Mouse (Mus musculus): ENCODE measurements around the gene Exoc2. TPM values are rescaled to one million over a fixed set of nuclear protein-coding genes. Genes with fewer than 3 reads are reported as not detected.

Exoc2 gene
- polyA plus RNA-seq, 1 experiment = 12.6 TPM

DNA sequence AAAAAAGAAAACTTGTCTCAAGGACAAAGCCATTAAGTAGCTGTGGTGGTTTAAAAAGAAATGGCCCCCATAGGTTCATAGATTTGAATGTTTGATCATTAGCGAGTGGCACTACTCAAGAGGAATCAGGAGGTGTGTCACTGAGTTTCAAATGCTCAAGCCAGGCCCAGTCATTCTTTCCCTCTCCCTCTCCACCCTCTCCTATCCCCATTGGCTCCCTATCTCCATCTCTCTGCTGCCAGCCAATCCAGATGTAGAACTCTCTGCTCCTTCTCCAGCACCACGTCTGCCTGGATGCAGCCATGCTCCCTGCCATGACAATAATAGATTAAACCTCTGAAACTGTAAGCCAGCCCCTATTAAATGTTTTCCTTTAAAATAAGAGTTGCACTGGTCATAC, 12.0 kb downstream of the Exoc2 start:
- Histone ChIP-seq H3K36me3 (ENCODE audit: control insufficient read depth, insufficient read depth) (peaks cover 17% of the 10 kb centered on the region), H3K4me3 (no peak overlapping the region), H3ac (ENCODE audit: control insufficient read depth, insufficient read length) (no peak overlapping the region), H3K27me3 (ENCODE audit: control insufficient read depth, insufficient read depth, insufficient read length) (no peaks in the 10 kb centered on the region), H3K4me2 (ENCODE audit: low read depth) (no peak overlapping the region), H3K79me2 (ENCODE audit: control insufficient read depth, insufficient read depth) (peaks cover 30% of the 10 kb centered on the region)
- no peak for TF ChIP-seq TCF12 (IDR thresholded peaks at IDR 0.05; ENCODE audit: insufficient read depth, poor library complexity, severe bottlenecking)
- TF ChIP-seq POLR2A (IDR thresholded peaks at IDR 0.05; ENCODE audit: insufficient read length, low read depth) = no peak
- no peak for TF ChIP-seq POLR2AphosphoS2 (IDR thresholded peaks at IDR 0.05; ENCODE audit: insufficient read length, low read depth)
- no peak for TF ChIP-seq MAX (IDR thresholded peaks at IDR 0.05; ENCODE audit: low read depth)
- no peak for TF ChIP-seq REST (IDR thresholded peaks at IDR 0.05; ENCODE audit: insufficient read depth, insufficient read length)
- TF ChIP-seq MYOD1 (IDR thresholded peaks at IDR 0.05; ENCODE audit: control insufficient read depth in 1 of 3, insufficient read length in 2 of 3, low read depth in 2 of 3) = no peak
- no peak for TF ChIP-seq E2F4 (IDR thresholded peaks at IDR 0.05; ENCODE audit: insufficient read depth)
- TF ChIP-seq MYOG (IDR thresholded peaks at IDR 0.05; ENCODE audit: control insufficient read depth in 1 of 3, insufficient read depth in 1 of 3, insufficient read length in 2 of 3, low read depth in 2 of 3) = no peak
- no peak for TF ChIP-seq SRF (IDR thresholded peaks at IDR 0.05; ENCODE audit: control insufficient read depth, insufficient read length, low read depth)

DNA sequence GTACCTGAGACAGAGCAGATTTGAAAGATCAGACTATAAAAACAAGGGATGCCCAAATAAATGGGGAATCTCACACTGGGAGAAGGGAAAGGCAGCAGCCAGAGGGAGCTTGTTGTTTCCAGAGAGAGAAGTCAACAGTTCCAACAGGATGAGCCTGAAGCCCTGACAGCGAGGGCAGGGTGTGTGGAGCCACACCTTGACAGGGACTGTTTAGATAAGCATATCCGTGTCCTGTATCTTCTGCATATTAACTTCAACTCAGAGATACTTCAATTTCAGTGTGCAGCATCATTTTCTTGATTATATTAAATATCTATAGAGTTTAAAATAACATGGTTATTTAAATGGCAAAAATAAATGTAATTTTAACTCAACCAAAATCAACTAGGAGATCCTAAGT, 13.2 kb downstream of the Exoc2 start:
- H3K4me3 ChIP-seq = no peak overlapping the region
- H3K27me3 ChIP-seq (ENCODE audit: control insufficient read depth, insufficient read depth, insufficient read length) = no peaks in the 10 kb centered on the region
- H3K79me2 ChIP-seq (ENCODE audit: control insufficient read depth, insufficient read depth) = peaks cover 19% of the 10 kb centered on the region
- H3K36me3 ChIP-seq (ENCODE audit: control insufficient read depth, insufficient read depth) = peaks cover 19% of the 10 kb centered on the region
- no peak for TF ChIP-seq TCF3 (IDR thresholded peaks at IDR 0.05; ENCODE audit: insufficient read length, low read depth)
- no peak for TF ChIP-seq MYOD1 (IDR thresholded peaks at IDR 0.05; ENCODE audit: control insufficient read depth in 1 of 3, insufficient read length in 2 of 3, low read depth in 2 of 3)
- no peak for TF ChIP-seq POLR2AphosphoS2 (IDR thresholded peaks at IDR 0.05; ENCODE audit: insufficient read length, low read depth)
- TF ChIP-seq MAX (IDR thresholded peaks at IDR 0.05; ENCODE audit: low read depth) = no peak
- TF ChIP-seq USF1 (IDR thresholded peaks at IDR 0.05; ENCODE audit: low read depth) = no peak
- no peak for TF ChIP-seq REST (IDR thresholded peaks at IDR 0.05; ENCODE audit: insufficient read depth, insufficient read length)
- TF ChIP-seq MYOG (IDR thresholded peaks at IDR 0.05; ENCODE audit: control insufficient read depth in 1 of 3, insufficient read depth in 1 of 3, insufficient read length in 2 of 3, low read depth in 2 of 3) = no peak
- TF ChIP-seq CEBPB (IDR thresholded peaks at IDR 0.05; ENCODE audit: insufficient read depth, poor library complexity, severe bottlenecking) = no peak
- no peak for TF ChIP-seq E2F4 (IDR thresholded peaks at IDR 0.05; ENCODE audit: insufficient read depth)
- TF ChIP-seq POLR2A (IDR thresholded peaks at IDR 0.05; ENCODE audit: insufficient read length, low read depth) = no peak
- no peak for TF ChIP-seq TCF12 (IDR thresholded peaks at IDR 0.05; ENCODE audit: insufficient read depth, poor library complexity, severe bottlenecking)
- TF ChIP-seq SRF (IDR thresholded peaks at IDR 0.05; ENCODE audit: control insufficient read depth, insufficient read length, low read depth) = no peak
- no peak overlapping the region for H3ac ChIP-seq (ENCODE audit: control insufficient read depth, insufficient read length)
- no peak overlapping the region for H3K4me2 ChIP-seq (ENCODE audit: low read depth)

DNA sequence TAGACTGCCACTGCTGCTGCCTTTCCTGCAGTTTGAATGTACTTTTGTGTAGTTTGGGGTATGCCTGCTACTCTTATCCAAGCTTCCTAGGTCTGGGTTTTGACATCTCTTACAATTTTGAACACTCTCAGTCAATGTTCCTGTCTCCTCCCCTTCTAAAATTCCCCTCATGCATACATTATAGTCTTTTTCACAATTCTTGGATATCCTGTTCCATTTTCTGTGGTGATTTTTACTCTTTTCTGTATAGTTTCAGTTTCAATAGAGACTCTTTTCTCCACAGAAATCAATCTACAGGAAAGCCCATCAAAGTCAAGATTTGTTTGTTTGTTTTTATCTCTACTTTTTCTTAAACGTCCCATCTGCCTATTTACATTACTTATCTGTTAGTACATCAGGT, 20.3 kb downstream of the Exoc2 start:
- no peak overlapping the region for H3ac ChIP-seq (ENCODE audit: control insufficient read depth, insufficient read length)
- H3K36me3 ChIP-seq (ENCODE audit: control insufficient read depth, insufficient read depth) = peaks cover 3% of the 10 kb centered on the region
- H3K4me2 ChIP-seq (ENCODE audit: low read depth) = no peak overlapping the region
- no peaks in the 10 kb centered on the region for H3K27me3 ChIP-seq (ENCODE audit: control insufficient read depth, insufficient read depth, insufficient read length)
- peaks cover 8% of the 10 kb centered on the region for H3K79me2 ChIP-seq (ENCODE audit: control insufficient read depth, insufficient read depth)
- TF ChIP-seq MYOG (IDR thresholded peaks at IDR 0.05; ENCODE audit: control insufficient read depth in 1 of 3, insufficient read depth in 1 of 3, insufficient read length in 2 of 3, low read depth in 2 of 3) = no peak
- TF ChIP-seq USF1 (IDR thresholded peaks at IDR 0.05; ENCODE audit: low read depth) = no peak
- no peak for TF ChIP-seq CEBPB (IDR thresholded peaks at IDR 0.05; ENCODE audit: insufficient read depth, poor library complexity, severe bottlenecking)
- no peak for TF ChIP-seq SRF (IDR thresholded peaks at IDR 0.05; ENCODE audit: control insufficient read depth, insufficient read length, low read depth)
- no peak for TF ChIP-seq E2F4 (IDR thresholded peaks at IDR 0.05; ENCODE audit: insufficient read depth)
- TF ChIP-seq POLR2AphosphoS2 (IDR thresholded peaks at IDR 0.05; ENCODE audit: insufficient read length, low read depth) = no peak
- TF ChIP-seq TCF3 (IDR thresholded peaks at IDR 0.05; ENCODE audit: insufficient read length, low read depth) = no peak
- no peak for TF ChIP-seq REST (IDR thresholded peaks at IDR 0.05; ENCODE audit: insufficient read depth, insufficient read length)
- TF ChIP-seq MAX (IDR thresholded peaks at IDR 0.05; ENCODE audit: low read depth) = no peak
- TF ChIP-seq MYOD1 (IDR thresholded peaks at IDR 0.05; ENCODE audit: control insufficient read depth in 1 of 3, insufficient read length in 2 of 3, low read depth in 2 of 3) = no peak
- no peak overlapping the region for H3K4me3 ChIP-seq

DNA sequence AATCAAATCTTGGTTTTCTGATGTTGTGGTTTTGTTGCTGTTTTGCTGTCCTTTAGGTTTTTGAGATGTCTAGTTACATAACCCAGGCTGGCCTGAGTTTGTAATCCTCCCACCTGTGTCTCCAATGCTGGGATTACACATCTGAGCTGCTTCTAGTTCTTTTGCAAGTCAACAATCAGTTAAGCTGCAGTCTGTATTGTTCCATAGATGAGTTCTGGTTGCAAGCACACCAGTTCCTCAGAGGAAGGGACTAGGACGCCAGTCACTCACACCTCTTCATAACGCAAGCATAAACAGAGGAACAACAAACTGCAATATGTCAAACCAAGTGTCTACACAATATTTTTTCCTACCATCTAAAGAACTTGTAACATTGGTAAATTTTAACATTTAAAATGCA, 21.8 kb downstream of the Exoc2 start:
- no peak for TF ChIP-seq TCF12 (IDR thresholded peaks at IDR 0.05; ENCODE audit: insufficient read depth, poor library complexity, severe bottlenecking)
- no peak for TF ChIP-seq POLR2A (IDR thresholded peaks at IDR 0.05; ENCODE audit: insufficient read length, low read depth)
- TF ChIP-seq TCF3 (IDR thresholded peaks at IDR 0.05; ENCODE audit: insufficient read length, low read depth) = no peak
- no peak for TF ChIP-seq USF1 (IDR thresholded peaks at IDR 0.05; ENCODE audit: low read depth)
- no peak for TF ChIP-seq MYOG (IDR thresholded peaks at IDR 0.05; ENCODE audit: control insufficient read depth in 1 of 3, insufficient read depth in 1 of 3, insufficient read length in 2 of 3, low read depth in 2 of 3)
- no peak for TF ChIP-seq REST (IDR thresholded peaks at IDR 0.05; ENCODE audit: insufficient read depth, insufficient read length)
- no peak for TF ChIP-seq SRF (IDR thresholded peaks at IDR 0.05; ENCODE audit: control insufficient read depth, insufficient read length, low read depth)
- no peak for TF ChIP-seq E2F4 (IDR thresholded peaks at IDR 0.05; ENCODE audit: insufficient read depth)
- TF ChIP-seq MYOD1 (IDR thresholded peaks at IDR 0.05; ENCODE audit: control insufficient read depth in 1 of 3, insufficient read length in 2 of 3, low read depth in 2 of 3) = no peak
- TF ChIP-seq CEBPB (IDR thresholded peaks at IDR 0.05; ENCODE audit: insufficient read depth, poor library complexity, severe bottlenecking) = no peak
- no peak for TF ChIP-seq MAX (IDR thresholded peaks at IDR 0.05; ENCODE audit: low read depth)
- TF ChIP-seq POLR2AphosphoS2 (IDR thresholded peaks at IDR 0.05; ENCODE audit: insufficient read length, low read depth) = no peak
- H3K4me3 ChIP-seq = no peak overlapping the region
- peaks cover 8% of the 10 kb centered on the region for H3K79me2 ChIP-seq (ENCODE audit: control insufficient read depth, insufficient read depth)
- no peak overlapping the region for H3K4me2 ChIP-seq (ENCODE audit: low read depth)
- H3ac ChIP-seq (ENCODE audit: control insufficient read depth, insufficient read length) = no peak overlapping the region
- no peaks in the 10 kb centered on the region for H3K27me3 ChIP-seq (ENCODE audit: control insufficient read depth, insufficient read depth, insufficient read length)
- peaks cover 3% of the 10 kb centered on the region for H3K36me3 ChIP-seq (ENCODE audit: control insufficient read depth, insufficient read depth)
